Comparison of ENCODE assay signal across 27 mouse cellular contexts in the genomic region with DNA sequence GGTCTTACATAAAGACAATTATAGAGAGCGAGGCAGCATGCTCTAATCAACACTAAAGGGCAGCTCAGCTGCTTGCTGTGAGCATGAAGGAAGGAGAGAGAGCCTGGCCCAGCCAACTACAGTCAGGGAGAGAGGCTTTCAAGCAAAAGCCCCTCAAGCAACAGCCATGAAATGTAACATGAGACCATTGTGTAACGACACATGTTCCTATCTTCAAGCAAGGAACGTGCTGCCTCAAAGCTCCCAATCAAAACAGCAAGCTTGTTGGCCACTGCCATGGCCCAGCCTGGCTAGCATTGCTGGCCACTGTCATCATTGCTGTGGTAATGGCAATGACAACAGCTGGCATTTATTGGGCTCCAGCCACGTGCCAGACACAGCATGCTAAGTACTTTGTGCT.
DNase-seq lines count a peak whose midpoint lies in the region; ATAC-seq and TF ChIP-seq lines count a peak whose summit lies in the region.
"Had no signal": no experiment of that assay in that cellular context is flagged by ENCODE, and none has a peak within 500 bp of the region (broad histone marks: within the 10 kb centered on the region; RNA-seq: fewer than 3 reads in every experiment).

No protein-coding gene starts in this region.

- H3K9me3 ChIP-seq in limb, embryonic 11.5 days (ENCODE audit: control insufficient read depth, low read length): no peaks in the 10 kb centered on the region
- H3K9me3 ChIP-seq in limb, embryonic 10.5 days (replicated peaks): no peaks in the 10 kb centered on the region
- no peaks in the 10 kb centered on the region for H3K9me3 ChIP-seq in limb, embryonic 14.5 days (ENCODE audit: control insufficient read depth, low read length)
- H3K9me3 ChIP-seq: embryonic facial prominence, embryonic 15.5 days had no signal

- TF ChIP-seq CTCF in brain, embryonic 14.5 days (IDR thresholded peaks at IDR 0.05; ENCODE audit: borderline replicate concordance, extremely low read depth, insufficient read depth, insufficient read length): no peak

- 12% methylated on average over 4 of the region's 4 CpGs for WGBS in limb, embryonic 11.5 days
- 28% methylated on average over 4 of the region's 4 CpGs for WGBS in limb, embryonic 10.5 days
- WGBS in limb, embryonic 14.5 days: 9% methylated on average over 4 of the region's 4 CpGs

- no peak overlapping the region for H3K4me3 ChIP-seq in limb, embryonic 11.5 days (ENCODE audit: low read depth, low read length)
- H3K4me3 ChIP-seq in limb, embryonic 10.5 days: no peak overlapping the region
- no peak overlapping the region for H3K4me3 ChIP-seq in limb, embryonic 14.5 days (replicated peaks; ENCODE audit: low read length)
- H3K4me3 ChIP-seq: embryonic facial prominence, embryonic 15.5 days had no signal

- peaks cover 20% of the 10 kb centered on the region for H3K27me3 ChIP-seq in limb, embryonic 11.5 days (ENCODE audit: control insufficient read depth, insufficient read depth, low read length)
- peaks cover 93% of the 10 kb centered on the region for H3K27me3 ChIP-seq in limb, embryonic 10.5 days (ENCODE audit: low read depth, poor library complexity, severe bottlenecking)
- H3K27me3 ChIP-seq in limb, embryonic 14.5 days (ENCODE audit: control insufficient read depth, insufficient read depth, low read length): 0 out of 2 replicates have a peak, but pooled peaks cover 6% of the 10 kb centered on the region

- TF ChIP-seq POLR2A in brain, embryonic 14.5 days (IDR thresholded peaks at IDR 0.05; ENCODE audit: borderline replicate concordance, extremely low read depth, insufficient read depth, insufficient read length, poor library complexity, severe bottlenecking): no peak
- no peak for TF ChIP-seq POLR2A in limb, embryonic 14.5 days (IDR thresholded peaks at IDR 0.05; ENCODE audit: borderline replicate concordance, extremely low read depth, insufficient read depth, insufficient read length)

- H3K9ac ChIP-seq in limb, embryonic 11.5 days (ENCODE audit: low read length): no peak overlapping the region
- no peak overlapping the region for H3K9ac ChIP-seq in limb, embryonic 14.5 days (ENCODE audit: low read depth, low read length, severe bottlenecking)
- H3K9ac ChIP-seq: embryonic facial prominence, embryonic 15.5 days; liver, embryonic 14.5 days had no signal

- peak; percentile 15 for DNase-seq in gastrocnemius, postnatal 14 days
- DNase-seq in gastrocnemius, postnatal 4 days (ENCODE audit: low spot score in 2 of 2): no peak
- peak; percentile 54 for DNase-seq in limb, embryonic 11.5 days (ENCODE audit: low spot score)
- no peak for DNase-seq in limb, embryonic 10.5 days (ENCODE audit: low spot score)
- DNase-seq in brain, embryonic 14.5 days (ENCODE audit: low read depth): peak; percentile 25
- peak; percentile 25 for DNase-seq in limb, embryonic 14.5 days (ENCODE audit: low spot score)
- DNase-seq in kidney, postnatal 4 days: no peak
- DNase-seq: adrenal gland, postnatal 36 days; cerebellum, adult 8-10 months; cerebellum, postnatal 36 days; embryo, embryonic 11 days; gastrocnemius, postnatal 36 days; heart, postnatal 14 days; kidney, adult 9 months; kidney, postnatal 10 days; layer of hippocampus, adult 9-11 months; liver; lung, adult 2 months; lung, postnatal 10 days; right cerebral cortex, postnatal 25 days; spleen, adult 18-20 months; thymus, postnatal 14 days had no signal

- H3K36me3 ChIP-seq in limb, embryonic 11.5 days (ENCODE audit: control insufficient read depth, insufficient read depth, low read length): no peaks in the 10 kb centered on the region
- H3K36me3 ChIP-seq in limb, embryonic 10.5 days: no peaks in the 10 kb centered on the region
- H3K36me3 ChIP-seq in limb, embryonic 14.5 days (ENCODE audit: control insufficient read depth, insufficient read depth, low read length): no peaks in the 10 kb centered on the region
- H3K36me3 ChIP-seq: embryonic facial prominence, embryonic 15.5 days had no signal

- ATAC-seq in limb, embryonic 11.5 days (ENCODE audit: insufficient number of reproducible peaks, low FRiP score, low TSS enrichment, low read depth): peak; percentile 58
- ATAC-seq in limb, embryonic 14.5 days (ENCODE audit: low FRiP score, low read depth): peak; percentile 50; the same call in 1 of the 2 replicates
- ATAC-seq: CD4-positive, CD25-positive, alpha-beta regulatory T cell, adult 4 months; forebrain, embryonic 14.5 days; intestine, postnatal 0 days had no signal

- peaks cover 11% of the 10 kb centered on the region; the same call in 1 of the 2 replicates for H3K4me1 ChIP-seq in limb, embryonic 11.5 days (ENCODE audit: control insufficient read depth, insufficient read depth, low read length)
- peaks cover 30% of the 10 kb centered on the region for H3K4me1 ChIP-seq in limb, embryonic 10.5 days
- peaks cover 4% of the 10 kb centered on the region for H3K4me1 ChIP-seq in limb, embryonic 14.5 days (ENCODE audit: control insufficient read depth, insufficient read depth, low read length)
- H3K4me1 ChIP-seq: embryonic facial prominence, embryonic 15.5 days had no signal

- intact Hi-C loops in gastrocnemius, postnatal 14 days (cut with DNase I; ENCODE audit: low total_unique reads): no loop called here

- H3K27ac ChIP-seq in limb, embryonic 11.5 days (replicated peaks; ENCODE audit: low read depth, low read length): no peak overlapping the region
- H3K27ac ChIP-seq in limb, embryonic 10.5 days: no peak overlapping the region
- no peak overlapping the region for H3K27ac ChIP-seq in limb, embryonic 14.5 days (replicated peaks; ENCODE audit: low read depth, low read length)
- H3K27ac ChIP-seq: embryonic facial prominence, embryonic 15.5 days; liver, embryonic 14.5 days had no signal

- H3K4me2 ChIP-seq in limb, embryonic 11.5 days (ENCODE audit: low read depth, severe bottlenecking): no peak overlapping the region
- no peak overlapping the region for H3K4me2 ChIP-seq in limb, embryonic 14.5 days (replicated peaks; ENCODE audit: low read depth, low read length, severe bottlenecking)
- H3K4me2 ChIP-seq: embryonic facial prominence, embryonic 15.5 days had no signal

Comparison
In these comparisons a context has a peak if more than half of its experiments do, and no peak if none do; other contexts are left out.
1. DNase-seq: peak in gastrocnemius, postnatal 14 days (single experiment), limb, embryonic 11.5 days (single experiment), brain, embryonic 14.5 days (single experiment) and limb, embryonic 14.5 days (single experiment); none in gastrocnemius, postnatal 4 days (0 of 2), limb, embryonic 10.5 days (single experiment) and kidney, postnatal 4 days (0 of 2).